Mouse (Mus musculus): ENCODE data around the gene Rpap3. TPM values are rescaled to one million over a fixed set of nuclear protein-coding genes. Genes with fewer than 3 reads are reported as not detected.

The Rpap3 gene
- total and polyA plus RNA-seq, 3 experiments = 4.4 to 14.2 (median 12.7) TPM

- intact Hi-C loops (cut with DNase I) = loop anchor here (2.0 kb wide), 1 partner anchor 27 kb away; no protein-coding TSS in a partner anchor
- WGBS = 87% methylated on average over 13 of the region's 13 CpGs
- DNase-seq = no peak
- Histone ChIP-seq H3K4me3 (no peak overlapping the region), H3K79me2 (replicated peaks; ENCODE audit: control insufficient read depth, insufficient read depth, low read length) (no peaks in the 10 kb centered on the region), H3K27ac (no peak overlapping the region), H3K4me1 (ENCODE audit: control insufficient read depth, insufficient read depth, low read length) (peaks cover 20% of the 10 kb centered on the region), H3K36me3 (ENCODE audit: control insufficient read depth, insufficient read depth, low read length) (peaks cover 13% of the 10 kb centered on the region), H3K27me3 (ENCODE audit: control insufficient read depth, insufficient read depth, low read length) (no peaks in the 10 kb centered on the region), H3K9ac (ENCODE audit: low read depth, low read length) (no peak overlapping the region)
- no peak for TF ChIP-seq EP300 (IDR thresholded peaks at IDR 0.05; ENCODE audit: insufficient read depth, low read depth, low read length)
- no peak for TF ChIP-seq CTCF (IDR thresholded peaks at IDR 0.05)
- no peak for TF ChIP-seq POLR2A (IDR thresholded peaks at IDR 0.05; ENCODE audit: insufficient read depth, low read depth, low read length)
Observed at GRCm38 (mm10) chr15:97749841-97750240, 44.2 kb upstream of the Rpap3 start.

GRCm38 (mm10) chr15:97749397-97749796 lies 43.8 kb upstream of the Rpap3 start:
- H3K79me2 ChIP-seq (replicated peaks; ENCODE audit: control insufficient read depth, insufficient read depth, low read length) = no peaks in the 10 kb centered on the region
- H3K36me3 ChIP-seq (ENCODE audit: control insufficient read depth, insufficient read depth, low read length) = peaks cover 12% of the 10 kb centered on the region
- no peak overlapping the region for H3K9ac ChIP-seq (ENCODE audit: low read depth, low read length)
- no peak for DNase-seq
- no peak for TF ChIP-seq CTCF (IDR thresholded peaks at IDR 0.05)
- no peak for TF ChIP-seq EP300 (IDR thresholded peaks at IDR 0.05; ENCODE audit: insufficient read depth, low read depth, low read length)
- no peak for TF ChIP-seq POLR2A (IDR thresholded peaks at IDR 0.05; ENCODE audit: insufficient read depth, low read depth, low read length)
- H3K4me1 ChIP-seq (ENCODE audit: control insufficient read depth, insufficient read depth, low read length) = peaks cover 20% of the 10 kb centered on the region
- no peak overlapping the region for H3K27ac ChIP-seq
- WGBS = 94% methylated on average over 9 of the region's 9 CpGs
- no peaks in the 10 kb centered on the region for H3K27me3 ChIP-seq (ENCODE audit: control insufficient read depth, insufficient read depth, low read length)
- no peak overlapping the region for H3K4me3 ChIP-seq
- intact Hi-C loops (cut with DNase I) = no loop called here

- Histone ChIP-seq H3K79me2 (replicated peaks; ENCODE audit: control insufficient read depth, insufficient read depth, low read length) (no peaks in the 10 kb centered on the region), H3K27me3 (ENCODE audit: control insufficient read depth, insufficient read depth, low read length) (no peaks in the 10 kb centered on the region), H3K4me3 (no peak overlapping the region), H3K9ac (ENCODE audit: low read depth, low read length) (no peak overlapping the region), H3K27ac (no peak overlapping the region), H3K4me1 (ENCODE audit: control insufficient read depth, insufficient read depth, low read length) (peaks cover 16% of the 10 kb centered on the region), H3K36me3 (ENCODE audit: control insufficient read depth, insufficient read depth, low read length) (peaks cover 12% of the 10 kb centered on the region)
- 84% methylated on average over 4 of the region's 4 CpGs for WGBS
- no peak for TF ChIP-seq EP300 (IDR thresholded peaks at IDR 0.05; ENCODE audit: insufficient read depth, low read depth, low read length)
- no peak for TF ChIP-seq CTCF (IDR thresholded peaks at IDR 0.05)
- TF ChIP-seq POLR2A (IDR thresholded peaks at IDR 0.05; ENCODE audit: insufficient read depth, low read depth, low read length) = no peak
- intact Hi-C loops (cut with DNase I) = no loop called here
- no peak for DNase-seq
Observed at GRCm38 (mm10) chr15:97748964-97749363, 43.3 kb upstream of the Rpap3 start.

GRCm38 (mm10) chr15:97748309-97748708 lies 42.7 kb upstream of the Rpap3 start:
- H3K4me1 ChIP-seq (ENCODE audit: control insufficient read depth, insufficient read depth, low read length) = peaks cover 16% of the 10 kb centered on the region
- no peaks in the 10 kb centered on the region for H3K79me2 ChIP-seq (replicated peaks; ENCODE audit: control insufficient read depth, insufficient read depth, low read length)
- H3K27ac ChIP-seq = no peak overlapping the region; the same call in 1 of the 2 replicates
- no peak for DNase-seq
- WGBS = 68% methylated on average over 10 of the region's 10 CpGs
- peaks cover 12% of the 10 kb centered on the region for H3K36me3 ChIP-seq (ENCODE audit: control insufficient read depth, insufficient read depth, low read length)
- intact Hi-C loops (cut with DNase I) = no loop called here
- no peak overlapping the region for H3K4me3 ChIP-seq
- no peaks in the 10 kb centered on the region for H3K27me3 ChIP-seq (ENCODE audit: control insufficient read depth, insufficient read depth, low read length)
- TF ChIP-seq CTCF (IDR thresholded peaks at IDR 0.05) (no peak), EP300 (IDR thresholded peaks at IDR 0.05; ENCODE audit: insufficient read depth, low read depth, low read length) (no peak), POLR2A (IDR thresholded peaks at IDR 0.05; ENCODE audit: insufficient read depth, low read depth, low read length) (no peak)
- H3K9ac ChIP-seq (ENCODE audit: low read depth, low read length) = no peak overlapping the region

- intact Hi-C loops (cut with DNase I) = loop anchor here (2.0 kb wide), 1 partner anchor 13 kb away; no protein-coding TSS in a partner anchor
- no peaks in the 10 kb centered on the region for H3K27me3 ChIP-seq (ENCODE audit: control insufficient read depth, insufficient read depth, low read length)
- H3K4me3 ChIP-seq = no peak overlapping the region
- WGBS = 86% methylated on average over 4 of the region's 4 CpGs
- H3K36me3 ChIP-seq (ENCODE audit: control insufficient read depth, insufficient read depth, low read length) = peaks cover 12% of the 10 kb centered on the region
- no peak for DNase-seq
- TF ChIP-seq POLR2A (IDR thresholded peaks at IDR 0.05; ENCODE audit: insufficient read depth, low read depth, low read length) = no peak
- no peak for TF ChIP-seq EP300 (IDR thresholded peaks at IDR 0.05; ENCODE audit: insufficient read depth, low read depth, low read length)
- no peak for TF ChIP-seq CTCF (IDR thresholded peaks at IDR 0.05)
- H3K27ac ChIP-seq = no peak overlapping the region
- H3K4me1 ChIP-seq (ENCODE audit: control insufficient read depth, insufficient read depth, low read length) = peaks cover 19% of the 10 kb centered on the region
- H3K9ac ChIP-seq (ENCODE audit: low read depth, low read length) = no peak overlapping the region
- no peaks in the 10 kb centered on the region for H3K79me2 ChIP-seq (replicated peaks; ENCODE audit: control insufficient read depth, insufficient read depth, low read length)
Observed at GRCm38 (mm10) chr15:97747486-97747885, 41.9 kb upstream of the Rpap3 start.

GRCm38 (mm10) chr15:97746748-97747147 lies 41.1 kb upstream of the Rpap3 start:
- H3K4me1 ChIP-seq (ENCODE audit: control insufficient read depth, insufficient read depth, low read length) = peaks cover 21% of the 10 kb centered on the region
- H3K9ac ChIP-seq (ENCODE audit: low read depth, low read length) = no peak overlapping the region
- no peak overlapping the region for H3K4me3 ChIP-seq
- no peak for DNase-seq
- peaks cover 6% of the 10 kb centered on the region; the same call in 1 of the 2 replicates for H3K36me3 ChIP-seq (ENCODE audit: control insufficient read depth, insufficient read depth, low read length)
- H3K27me3 ChIP-seq (ENCODE audit: control insufficient read depth, insufficient read depth, low read length) = no peaks in the 10 kb centered on the region
- 92% methylated on average over 24 of the region's 24 CpGs for whole genome bisulfite sequencing
- intact Hi-C loops (cut with DNase I) = loop anchor here (2.0 kb wide), 1 partner anchor 14 kb away; no protein-coding TSS in a partner anchor
- TF ChIP-seq CTCF (IDR thresholded peaks at IDR 0.05) (no peak), EP300 (IDR thresholded peaks at IDR 0.05; ENCODE audit: insufficient read depth, low read depth, low read length) (no peak), POLR2A (IDR thresholded peaks at IDR 0.05; ENCODE audit: insufficient read depth, low read depth, low read length) (no peak)
- H3K79me2 ChIP-seq (replicated peaks; ENCODE audit: control insufficient read depth, insufficient read depth, low read length) = no peaks in the 10 kb centered on the region
- no peak overlapping the region for H3K27ac ChIP-seq

Data from heart, adult 2 months (tissue).